Mouse (Mus musculus) liver, postnatal 0 days (tissue): Measurements from ENCODE around the gene Jdp2.

ENCODE experiments used
- CTCF ChIP-seq: sonication (generic); IDR thresholded peaks from 2 replicates; pipeline ENCODE4 v1.5.1; 2016; ENCODE audit warnings: antibody characterized with exemption, low read depth
- EP300 ChIP-seq: IDR thresholded peaks from 2 replicates; pipeline ENCODE4 v1.6.1; 2016; ENCODE audit warnings: antibody characterized with exemption, low read depth, mild to moderate bottlenecking

- no peak for TF ChIP-seq CTCF
- no peak for TF ChIP-seq EP300
These were observed 32.4 kb downstream of the Jdp2 start for GRCm38 (mm10) chr12:85631196-85631595.
